Mouse (Mus musculus) heart, adult 2 months (tissue): Measurements from ENCODE around the gene Itsn1. TPM values are rescaled to one million over a fixed set of nuclear protein-coding genes. Genes with fewer than 3 reads are reported as not detected.

Experiments
- DNase-seq, 2 experiments: peaks; one replicate each; pipeline ENCODE4 v3.0.0; 2021
- H3K27ac ChIP-seq: fragments of 200-600 bp; 2 replicates; pipeline ENCODE4 v1.8.1; 2022
- H3K27me3 ChIP-seq: fragments of 200-500 bp; 2 replicates; pipeline ENCODE4 v1.6.1; 2012; ENCODE audit warnings: mild to moderate bottlenecking, low read length, inconsistent platforms, mixed read lengths; ENCODE audit not compliant: control insufficient read depth, insufficient read depth
- H3K36me3 ChIP-seq: fragments of 200-500 bp; 2 replicates; pipeline ENCODE4 v1.6.1; 2012; ENCODE audit warnings: low read length, inconsistent platforms; ENCODE audit not compliant: control insufficient read depth, insufficient read depth
- H3K4me1 ChIP-seq: fragments of 200-500 bp; 2 replicates; pipeline ENCODE4 v1.6.1; 2011; ENCODE audit warnings: low read length; ENCODE audit not compliant: control insufficient read depth, insufficient read depth
- H3K4me3 ChIP-seq: fragments of 200-600 bp; 2 replicates; pipeline ENCODE4 v1.8.1; 2022
- H3K79me2 ChIP-seq: fragments of 200-500 bp; replicated peaks from 2 replicates; pipeline ENCODE4 v1.6.1; 2012; ENCODE audit warnings: mild to moderate bottlenecking, inconsistent platforms, low read length, moderate library complexity, mixed read lengths; ENCODE audit not compliant: control insufficient read depth, insufficient read depth
- H3K9ac ChIP-seq: fragments of 200-500 bp; 2 replicates; pipeline ENCODE4 v1.6.1; 2012; ENCODE audit warnings: low read depth, mild to moderate bottlenecking, control low read depth, inconsistent platforms, low read length, mixed read lengths
- CTCF ChIP-seq: fragments of 200-600 bp; IDR thresholded peaks from 2 replicates; pipeline ENCODE4 v1.8.1; 2022; ENCODE audit warnings: antibody characterized with exemption, mild to moderate bottlenecking, moderate library complexity
- EP300 ChIP-seq: fragments of 200-500 bp; IDR thresholded peaks from 2 replicates; pipeline ENCODE4 v1.6.1; 2011; ENCODE audit warnings: low read depth, low read length, control low read depth; ENCODE audit not compliant: insufficient read depth
- POLR2A ChIP-seq: fragments of 200-500 bp; IDR thresholded peaks from 2 replicates; pipeline ENCODE4 v1.6.1; 2011; ENCODE audit warnings: mild to moderate bottlenecking, low read depth, low read length, control low read depth; ENCODE audit not compliant: insufficient read depth
- WGBS: fragments of 180-500 bp; shearing (Covaris S2); methylation state at CpG from one replicate; pipeline ENCODE4 v1.1.7; 2018; 5-methylcytosine and 5-hydroxymethylcytosine counted together
- intact Hi-C: fragments of 180-260 bp; cut with DNase I; formaldehyde crosslinking; loops from one replicate; pipeline ENCODE4 v1.15.1; 2025
- polyA plus RNA-seq: library from polyadenylated mRNA; depleted of rRNA; stranded (reverse); fragments of >200 nt; gene quantifications from 2 replicates; pipeline ENCODE4 v1.2.3, GENCODE M21; 2012
- total RNA-seq, 2 experiments: library from RNA; stranded (reverse); gene quantifications; 2 replicates each; pipeline ENCODE4 v1.2.3; 2021

Itsn1 gene
- total and polyA plus RNA-seq, 3 experiments = 35.8 to 46.7 (median 45.1) TPM

DNA sequence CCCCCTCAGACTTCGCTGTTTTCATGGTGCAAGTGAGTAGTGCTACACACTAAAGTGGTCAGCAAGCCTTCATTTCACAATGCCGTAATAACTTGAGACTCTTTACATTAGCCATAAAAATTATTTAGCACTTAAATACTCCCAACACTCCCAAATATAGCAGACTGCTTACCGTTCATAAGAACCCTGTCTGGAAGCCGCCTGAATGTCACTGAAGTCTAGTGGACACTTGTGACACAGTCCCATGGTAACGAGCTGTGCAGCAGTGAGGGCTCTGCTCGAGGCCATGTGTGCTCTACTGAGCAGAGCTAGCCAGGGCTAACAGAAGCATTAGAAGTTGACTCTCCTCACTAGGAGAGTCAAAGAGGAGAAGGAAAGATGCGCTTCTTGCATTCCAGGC lies 81.2 kb downstream of the Itsn1 start:
- 79% methylated on average over 7 of the region's 7 CpGs for WGBS
- H3K4me1 ChIP-seq = peaks cover 1% of the 10 kb centered on the region; the same call in 1 of the 2 replicates
- DNase-seq = no peak
- no peaks in the 10 kb centered on the region for H3K79me2 ChIP-seq
- H3K27me3 ChIP-seq = no peaks in the 10 kb centered on the region
- TF ChIP-seq POLR2A (no peak), CTCF (no peak), EP300 (no peak)
- no peaks in the 10 kb centered on the region for H3K36me3 ChIP-seq
- intact Hi-C loops = no loop called here
- H3K4me3 ChIP-seq = no peak overlapping the region
- no peak overlapping the region for H3K27ac ChIP-seq
- no peak overlapping the region for H3K9ac ChIP-seq

DNA sequence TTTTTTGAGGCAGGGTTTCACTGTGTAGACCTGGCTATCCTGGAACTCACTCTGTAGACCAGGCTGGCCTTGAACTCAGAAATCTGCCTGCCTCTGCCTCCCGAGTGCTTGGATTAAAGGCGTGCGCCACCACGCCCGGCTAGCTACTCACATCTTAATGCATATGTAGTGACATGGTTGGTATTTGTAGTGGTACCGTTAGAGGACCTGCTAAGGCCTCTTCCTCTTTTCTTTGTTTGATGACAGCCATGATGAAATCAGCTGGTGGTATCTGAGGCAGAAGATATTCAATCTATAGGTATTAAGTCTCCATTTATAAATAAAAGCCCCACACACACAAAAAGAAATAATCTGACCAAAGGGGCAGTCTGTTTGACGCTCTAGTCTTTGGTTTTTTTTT lies 82.3 kb downstream of the Itsn1 start:
- Histone ChIP-seq H3K9ac (no peak overlapping the region), H3K27ac (no peak overlapping the region), H3K27me3 (no peaks in the 10 kb centered on the region), H3K4me1 (no peaks in the 10 kb centered on the region), H3K79me2 (no peaks in the 10 kb centered on the region), H3K4me3 (no peak overlapping the region), H3K36me3 (no peaks in the 10 kb centered on the region)
- 88% methylated on average over 7 of the region's 7 CpGs for WGBS
- intact Hi-C loops = no loop called here
- DNase-seq = no peak
- no peak for TF ChIP-seq EP300
- no peak for TF ChIP-seq CTCF
- no peak for TF ChIP-seq POLR2A

DNA sequence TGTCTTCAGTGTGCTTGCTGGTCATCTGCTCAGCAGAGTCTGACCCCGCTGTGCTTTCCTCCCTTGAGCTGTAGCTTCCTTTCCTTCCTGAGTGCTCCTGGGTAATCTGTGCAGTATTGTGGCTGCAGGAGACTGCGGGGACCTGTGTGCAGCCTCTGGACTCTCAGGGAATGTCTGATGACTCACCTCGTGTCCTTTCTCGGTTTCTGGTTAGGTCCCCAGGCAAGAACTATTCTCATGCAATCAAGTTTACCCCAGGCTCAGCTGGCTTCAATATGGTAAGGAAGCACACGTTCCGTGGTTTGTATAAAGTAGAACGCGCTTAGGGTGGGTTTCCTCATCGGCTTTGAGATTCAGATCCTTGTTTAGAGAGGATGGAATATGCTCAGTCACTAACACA lies 82.8 kb downstream of the Itsn1 start:
- no peaks in the 10 kb centered on the region for H3K79me2 ChIP-seq
- 79% methylated on average over 9 of the region's 9 CpGs for WGBS
- no peak overlapping the region for H3K27ac ChIP-seq
- intact Hi-C loops = no loop called here
- no peak overlapping the region for H3K9ac ChIP-seq
- no peaks in the 10 kb centered on the region for H3K36me3 ChIP-seq
- DNase-seq = no peak
- no peaks in the 10 kb centered on the region for H3K27me3 ChIP-seq
- H3K4me1 ChIP-seq = no peaks in the 10 kb centered on the region
- no peak for TF ChIP-seq POLR2A
- TF ChIP-seq CTCF = no peak
- no peak for TF ChIP-seq EP300
- H3K4me3 ChIP-seq = no peak overlapping the region

DNA sequence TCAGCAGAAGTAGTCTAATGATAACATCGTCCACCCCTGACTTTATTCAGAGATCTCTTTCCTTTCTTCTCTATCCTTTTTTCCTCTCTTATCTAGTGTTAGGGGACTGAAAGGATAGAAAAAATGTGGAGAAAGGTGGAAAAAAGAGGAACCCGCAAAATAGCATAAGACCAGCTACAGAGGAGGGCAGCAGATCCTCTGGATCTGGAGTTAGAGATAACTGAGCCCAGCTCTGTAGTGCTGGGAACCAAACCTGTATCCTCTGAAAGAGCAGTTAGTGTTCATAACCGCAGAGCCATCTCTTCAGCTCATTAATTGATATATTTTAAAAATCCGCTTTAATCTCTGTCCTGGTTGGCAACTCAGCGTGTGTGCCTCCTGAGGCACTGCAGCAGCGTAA lies 84.5 kb downstream of the Itsn1 start:
- H3K4me3 ChIP-seq = no peak overlapping the region
- H3K79me2 ChIP-seq = no peaks in the 10 kb centered on the region
- no peak for DNase-seq
- TF ChIP-seq POLR2A = no peak
- TF ChIP-seq CTCF = no peak
- TF ChIP-seq EP300 = no peak
- 93% methylated on average over 6 of the region's 6 CpGs for WGBS
- H3K4me1 ChIP-seq = no peaks in the 10 kb centered on the region
- no peak overlapping the region for H3K27ac ChIP-seq
- H3K36me3 ChIP-seq = no peaks in the 10 kb centered on the region
- no peak overlapping the region for H3K9ac ChIP-seq
- intact Hi-C loops = no loop called here
- no peaks in the 10 kb centered on the region for H3K27me3 ChIP-seq

DNA sequence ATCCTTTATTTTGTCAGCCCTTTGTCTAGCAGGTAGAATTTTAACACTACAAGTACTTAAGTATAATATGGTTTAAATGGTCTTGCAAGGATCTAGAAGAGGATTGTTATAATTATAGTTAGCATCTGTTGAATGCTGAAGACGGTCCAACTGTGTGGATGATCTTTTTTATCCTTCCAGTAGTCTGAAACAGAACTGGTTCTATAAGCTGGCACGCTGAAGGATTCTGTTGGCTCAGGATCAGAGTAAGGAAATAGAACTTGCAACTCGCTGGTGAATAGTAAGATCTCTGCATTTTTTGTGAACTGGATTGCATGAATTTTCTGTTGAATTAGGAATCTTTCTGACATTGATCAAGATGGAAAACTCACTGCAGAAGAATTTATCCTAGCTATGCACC lies 86.0 kb downstream of the Itsn1 start:
- no peak overlapping the region for H3K9ac ChIP-seq
- DNase-seq = no peak
- no peak overlapping the region for H3K4me3 ChIP-seq
- H3K36me3 ChIP-seq = no peaks in the 10 kb centered on the region
- WGBS = 77% methylated on average over 3 of the region's 3 CpGs
- no peaks in the 10 kb centered on the region for H3K79me2 ChIP-seq
- intact Hi-C loops = no loop called here
- H3K27me3 ChIP-seq = no peaks in the 10 kb centered on the region
- no peaks in the 10 kb centered on the region for H3K4me1 ChIP-seq
- no peak overlapping the region for H3K27ac ChIP-seq
- no peak for TF ChIP-seq POLR2A
- TF ChIP-seq EP300 = no peak
- TF ChIP-seq CTCF = no peak

DNA sequence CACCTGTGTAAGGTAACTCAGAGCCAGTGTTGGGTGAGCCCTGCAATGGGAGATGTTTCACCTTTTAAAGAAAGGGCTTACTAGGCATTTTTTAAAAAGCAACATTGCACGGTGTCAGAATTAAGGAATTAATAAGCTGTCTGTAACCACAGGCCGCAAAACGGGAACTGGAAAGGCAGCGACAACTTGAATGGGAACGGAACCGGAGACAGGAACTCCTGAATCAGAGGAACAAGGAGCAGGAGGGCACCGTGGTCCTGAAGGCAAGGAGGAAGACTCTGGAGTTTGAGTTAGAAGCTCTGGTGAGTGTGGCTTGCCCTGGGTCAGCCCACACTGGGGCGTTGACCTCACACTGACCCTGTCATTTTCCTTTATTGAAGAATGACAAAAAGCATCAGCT lies 91.2 kb downstream of the Itsn1 start:
- Histone ChIP-seq H3K79me2 (no peaks in the 10 kb centered on the region), H3K4me3 (no peak overlapping the region), H3K27me3 (no peaks in the 10 kb centered on the region), H3K4me1 (no peaks in the 10 kb centered on the region), H3K27ac (no peak overlapping the region), H3K36me3 (no peaks in the 10 kb centered on the region), H3K9ac (no peak overlapping the region)
- peak in 1 of 2 experiments; percentile 48 for DNase-seq
- TF ChIP-seq POLR2A = no peak
- no peak for TF ChIP-seq CTCF
- no peak for TF ChIP-seq EP300
- intact Hi-C loops = no loop called here
- WGBS = 89% methylated on average over 8 of the region's 8 CpGs

DNA sequence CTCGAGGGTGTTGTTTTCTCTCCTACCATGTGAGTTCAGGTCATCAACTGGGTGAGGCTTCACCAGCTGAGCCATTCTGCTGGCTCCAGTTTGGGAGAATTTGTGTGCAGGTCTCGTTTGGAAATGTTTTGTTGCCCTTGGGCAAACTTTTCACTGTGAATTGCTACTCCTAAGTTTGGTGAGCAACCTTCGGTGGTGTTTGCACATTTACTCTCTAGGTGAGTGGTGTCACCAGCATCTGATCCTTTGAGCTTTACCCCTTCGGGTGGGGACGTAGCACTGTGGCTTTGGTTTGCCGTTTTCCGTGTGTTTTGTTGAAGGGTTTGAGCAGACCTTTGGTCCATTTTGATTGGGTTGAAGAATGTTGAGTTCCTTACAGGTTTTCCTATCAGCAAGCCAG lies 93.2 kb downstream of the Itsn1 start:
- 83% methylated on average over 7 of the region's 7 CpGs for WGBS
- Histone ChIP-seq H3K27me3 (no peaks in the 10 kb centered on the region), H3K36me3 (no peaks in the 10 kb centered on the region), H3K4me1 (no peaks in the 10 kb centered on the region), H3K9ac (no peak overlapping the region), H3K27ac (no peak overlapping the region), H3K4me3 (no peak overlapping the region), H3K79me2 (no peaks in the 10 kb centered on the region)
- TF ChIP-seq POLR2A (no peak), EP300 (no peak), CTCF (no peak)
- intact Hi-C loops = no loop called here
- no peak for DNase-seq
